Mouse (Mus musculus) right cerebral cortex, postnatal 14 days (tissue): ENCODE measurements around the gene Farp1.
A peak's percentile ranks its signal among the peaks of the same experiment; 100 is the strongest.

Source experiments
- DNase-seq: peaks from one replicate; pipeline ENCODE4 v3.0.0; 2022

Gene Farp1

GRCm38 (mm10) chr14:121322150-121322549 is 287.1 kb downstream of the Farp1 start:
- no peak for DNase-seq

GRCm38 (mm10) chr14:121322641-121323040 is 287.6 kb downstream of the Farp1 start:
- peak; percentile 53 for DNase-seq

- peak; percentile 31 for DNase-seq
Measured at GRCm38 (mm10) chr14:121324521-121325330, 289.7 kb downstream of the Farp1 start.

GRCm38 (mm10) chr14:121326432-121326831 is 291.4 kb downstream of the Farp1 start:
- DNase-seq = no peak

- DNase-seq = no peak
Measured at GRCm38 (mm10) chr14:121328878-121329277, 293.9 kb downstream of the Farp1 start.

- no peak for DNase-seq
Measured at GRCm38 (mm10) chr14:121329401-121330089, 294.5 kb downstream of the Farp1 start.

- DNase-seq = no peak
Measured at GRCm38 (mm10) chr14:121330090-121330408, 295.0 kb downstream of the Farp1 start.
